ENCODE assay signal across 1 mouse cellular context in genomic region chr11:87570743-87571142, GRCm38 (mm10).
TF ChIP-seq lines count a peak whose summit lies in the region.

No protein-coding gene starts in this region.

TF ChIP-seq in myocyte, 11 proteins besides CTCF, POLR2A, EP300 and RAD21 (continued from another document):
- TF ChIP-seq MYOD1 (IDR thresholded peaks at IDR 0.05; ENCODE audit: control insufficient read depth in 1 of 3, insufficient read length in 2 of 3, low read depth in 2 of 3) (peak in 2 of 3 experiments; percentile 46 to 59), REST (IDR thresholded peaks at IDR 0.05; ENCODE audit: insufficient read depth, insufficient read length) (no peak), POLR2AphosphoS2 (IDR thresholded peaks at IDR 0.05; ENCODE audit: insufficient read length, low read depth) (no peak), MAX (IDR thresholded peaks at IDR 0.05; ENCODE audit: low read depth) (no peak), CEBPB (IDR thresholded peaks at IDR 0.05; ENCODE audit: insufficient read depth, poor library complexity, severe bottlenecking) (no peak), USF1 (IDR thresholded peaks at IDR 0.05; ENCODE audit: low read depth) (no peak), TCF12 (IDR thresholded peaks at IDR 0.05; ENCODE audit: insufficient read depth, poor library complexity, severe bottlenecking) (no peak), SRF (IDR thresholded peaks at IDR 0.05; ENCODE audit: control insufficient read depth, insufficient read length, low read depth) (no peak), MYOG (IDR thresholded peaks at IDR 0.05; ENCODE audit: control insufficient read depth in 1 of 3, insufficient read depth in 1 of 3, insufficient read length in 2 of 3, low read depth in 2 of 3) (peak in 2 of 3 experiments; percentile 27 to 69)
